Mouse (Mus musculus): ENCODE results near the gene Fgl2. TPM values are rescaled to one million over a fixed set of nuclear protein-coding genes. Genes with fewer than 3 reads are reported as not detected.

Fgl2 gene
- polyA plus RNA-seq (2017; shearing (Covaris generic)) = 58.0 TPM

GRCm38 (mm10) chr5:21372493-21373179, at the start of gene Fgl2:
Gene Fgl2, plus strand, starts transcription at chr5:21372642.

GRCm38 (mm10) chr5:21424614-21425602, 52.5 kb downstream of the Fgl2 start, which contains the start of the genes Ccdc146 and Fam185a:
Gene Ccdc146, minus strand, starts transcription at chr5:21424677.
Gene Fam185a, plus strand, starts transcription at chr5:21424958.

Other genes starting within 250 kb of the Fgl2 start
- 44.8 TPM for gene Gsap, start 186.4 kb upstream of the Fgl2 start, polyA plus RNA-seq (2017; shearing (Covaris generic))
- 0.11 TPM for gene Ccdc146, start 52.0 kb downstream of the Fgl2 start, polyA plus RNA-seq (2017; shearing (Covaris generic))
- 3.2 TPM for gene Fam185a, start 52.3 kb downstream of the Fgl2 start, polyA plus RNA-seq (2017; shearing (Covaris generic))
- not detected for gene Lrrc17, start 170.9 kb downstream of the Fgl2 start, polyA plus RNA-seq (2017; shearing (Covaris generic))

All from activated CD4-positive, CD25-positive, alpha-beta regulatory T cell, adult 9 weeks (primary cell).